Mouse (Mus musculus): Measurements from ENCODE around the gene Ppm1h. TPM values are rescaled to one million over a fixed set of nuclear protein-coding genes. Genes with fewer than 3 reads are reported as not detected.

Ppm1h gene
- total and polyA plus RNA-seq, 3 experiments: 6.9 to 14.9 TPM; not detected in 1

DNA sequence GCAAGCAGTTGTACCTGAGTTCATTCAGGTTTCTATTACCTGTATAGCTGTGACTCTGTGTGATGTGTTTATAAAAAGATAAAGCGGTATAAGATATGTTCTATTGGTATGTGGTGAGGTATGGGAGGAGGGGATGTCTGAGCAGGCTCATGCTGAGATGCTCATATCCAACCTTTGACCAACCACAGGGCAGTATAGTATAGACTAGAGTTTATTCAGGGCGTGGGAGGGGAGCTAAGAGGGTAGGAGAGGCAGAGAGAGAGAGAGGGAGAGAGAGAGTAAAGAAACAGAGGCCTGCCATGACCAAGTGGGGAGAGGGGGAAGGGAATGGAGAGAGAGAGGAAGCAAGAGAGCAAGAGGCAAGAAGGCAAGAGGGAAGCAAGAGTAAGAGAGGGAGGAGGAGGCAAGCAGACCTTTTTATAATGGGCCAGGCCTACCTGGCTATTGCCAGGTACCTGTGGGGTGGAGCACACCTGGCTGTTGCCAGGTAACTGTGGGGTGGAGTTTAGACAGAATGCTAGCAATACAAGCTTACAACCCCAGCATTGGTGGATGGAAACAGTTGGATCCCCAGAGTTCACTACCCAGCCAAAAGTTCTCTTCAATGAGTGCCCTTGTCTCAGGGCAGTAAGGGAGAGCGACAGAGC, 192.4 kb downstream of the Ppm1h start:
- H3K4me1 ChIP-seq (ENCODE audit: control insufficient read depth in 1 of 2, insufficient read depth in 2 of 2, low read length in 2 of 2): peaks cover 0 to 4% of the 10 kb centered on the region in 2 experiments; a peak in 1 of 4 replicates
- H3K27me3 ChIP-seq (ENCODE audit: control insufficient read depth in 1 of 2, insufficient read depth in 2 of 2, low read length in 2 of 2): no peaks in the 10 kb centered on the region
- TF ChIP-seq TAL1 (IDR thresholded peaks at IDR 0.05; ENCODE audit: low read length): no peak
- no peak for TF ChIP-seq ZMIZ1 (IDR thresholded peaks at IDR 0.05; ENCODE audit: low read depth, low read length)
- no peak for TF ChIP-seq MAFK (IDR thresholded peaks at IDR 0.05; ENCODE audit: borderline replicate concordance, low read depth, low read length)
- no peak for TF ChIP-seq TBP (IDR thresholded peaks at IDR 0.05; ENCODE audit: low read depth, low read length)
- TF ChIP-seq MYC (IDR thresholded peaks at IDR 0.05; ENCODE audit: low read depth, low read length): no peak
- TF ChIP-seq BHLHE40 (IDR thresholded peaks at IDR 0.05; ENCODE audit: borderline replicate concordance, low read depth, low read length): no peak
- no peak for TF ChIP-seq GATA1 (IDR thresholded peaks at IDR 0.05; ENCODE audit: low read depth, low read length)
- no peak for TF ChIP-seq NELFE (IDR thresholded peaks at IDR 0.05; ENCODE audit: low read depth, low read length)
- no peak for TF ChIP-seq SIN3A (IDR thresholded peaks at IDR 0.05; ENCODE audit: low read length)
- TF ChIP-seq MAZ (IDR thresholded peaks at IDR 0.05; ENCODE audit: low read depth, low read length): no peak
- no peak for TF ChIP-seq NRF1 (IDR thresholded peaks at IDR 0.05; ENCODE audit: insufficient read depth, low read depth, low read length, poor library complexity, severe bottlenecking)
- TF ChIP-seq CTCF (IDR thresholded peaks at IDR 0.05 in 2 of 3, conservative IDR thresholded peaks at IDR 0.05 in 1 of 3; ENCODE audit: control insufficient read depth in 1 of 3, insufficient read depth in 1 of 3, low read depth in 2 of 3, low read length in 3 of 3, poor library complexity in 1 of 3, severe bottlenecking in 1 of 3): no peak
- no peak for TF ChIP-seq E2F4 (IDR thresholded peaks at IDR 0.05; ENCODE audit: borderline replicate concordance, low read depth, low read length)
- TF ChIP-seq USF1 (IDR thresholded peaks at IDR 0.05; ENCODE audit: low read depth, low read length): no peak
- no peak for TF ChIP-seq KAT2A (conservative IDR thresholded peaks at IDR 0.05; ENCODE audit: low read depth, low read length)
- no peaks in the 10 kb centered on the region; a peak in 1 of 4 replicates for H3K36me3 ChIP-seq (ENCODE audit: control insufficient read depth in 1 of 2, insufficient read depth in 2 of 2, low read length in 2 of 2)
- no peaks in the 10 kb centered on the region for H3K9me3 ChIP-seq (replicated peaks; ENCODE audit: insufficient read depth, low read length)
- no peaks in the 10 kb centered on the region for H3K79me2 ChIP-seq (ENCODE audit: control insufficient read depth, insufficient read depth, low read length, poor library complexity)
- no peak for DNase-seq (ENCODE audit: low read depth, low spot score)
- no peak overlapping the region for H3K27ac ChIP-seq (ENCODE audit: control insufficient read depth, low read depth, low read length)
- H3K4me3 ChIP-seq (ENCODE audit: control insufficient read depth in 1 of 2, insufficient read depth in 1 of 2, low read depth in 2 of 2, low read length in 2 of 2): no peak overlapping the region
- no peak overlapping the region for H3K9ac ChIP-seq (ENCODE audit: control insufficient read depth, low read depth, low read length, poor library complexity, severe bottlenecking)

DNA sequence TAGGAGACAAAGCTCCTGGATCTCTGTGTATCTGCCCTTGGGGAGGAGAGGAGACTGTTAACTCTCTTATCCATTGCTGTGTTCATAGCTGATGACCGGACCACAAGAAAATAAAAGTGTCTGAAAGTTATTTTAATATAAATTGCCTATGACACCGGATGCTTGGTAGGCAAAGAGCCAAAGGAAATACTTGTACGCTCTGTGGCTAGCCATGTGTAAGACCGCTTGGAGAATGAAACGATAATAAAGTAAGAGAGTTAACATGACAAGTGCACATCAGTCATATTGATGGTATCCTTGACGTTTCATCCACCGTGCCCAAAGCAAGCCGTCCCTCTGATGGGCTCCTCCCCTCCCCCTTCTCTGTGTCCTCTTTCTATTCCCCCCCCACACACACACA, 194.2 kb downstream of the Ppm1h start:
- H3K79me2 ChIP-seq (ENCODE audit: control insufficient read depth, insufficient read depth, low read length, poor library complexity): no peaks in the 10 kb centered on the region
- H3K27ac ChIP-seq (ENCODE audit: control insufficient read depth, low read depth, low read length): no peak overlapping the region
- H3K4me3 ChIP-seq (ENCODE audit: control insufficient read depth in 1 of 2, insufficient read depth in 1 of 2, low read depth in 2 of 2, low read length in 2 of 2): no peak overlapping the region
- H3K4me1 ChIP-seq (ENCODE audit: control insufficient read depth in 1 of 2, insufficient read depth in 2 of 2, low read length in 2 of 2): peaks cover 0 to 4% of the 10 kb centered on the region in 2 experiments; a peak in 1 of 4 replicates
- H3K27me3 ChIP-seq (ENCODE audit: control insufficient read depth in 1 of 2, insufficient read depth in 2 of 2, low read length in 2 of 2): no peaks in the 10 kb centered on the region
- H3K9ac ChIP-seq (ENCODE audit: control insufficient read depth, low read depth, low read length, poor library complexity, severe bottlenecking): no peak overlapping the region
- TF ChIP-seq EP300 (IDR thresholded peaks at IDR 0.05; ENCODE audit: low read depth in 1 of 2, low read length in 2 of 2) (no peak), GATA1 (IDR thresholded peaks at IDR 0.05; ENCODE audit: low read depth, low read length) (no peak), BHLHE40 (IDR thresholded peaks at IDR 0.05; ENCODE audit: borderline replicate concordance, low read depth, low read length) (no peak), GABPA (IDR thresholded peaks at IDR 0.05; ENCODE audit: low read depth, low read length) (no peak), POLR2AphosphoS2 (IDR thresholded peaks at IDR 0.05; ENCODE audit: low read length) (no peak), ZMIZ1 (IDR thresholded peaks at IDR 0.05; ENCODE audit: low read depth, low read length) (no peak), MAZ (IDR thresholded peaks at IDR 0.05; ENCODE audit: low read depth, low read length) (no peak), MYC (IDR thresholded peaks at IDR 0.05; ENCODE audit: low read depth, low read length) (no peak), USF1 (IDR thresholded peaks at IDR 0.05; ENCODE audit: low read depth, low read length) (no peak), ETS1 (IDR thresholded peaks at IDR 0.05; ENCODE audit: low read depth, low read length) (no peak)
- DNase-seq (ENCODE audit: low read depth, low spot score): no peak
- no peaks in the 10 kb centered on the region; a peak in 1 of 4 replicates for H3K36me3 ChIP-seq (ENCODE audit: control insufficient read depth in 1 of 2, insufficient read depth in 2 of 2, low read length in 2 of 2)
- no peaks in the 10 kb centered on the region for H3K9me3 ChIP-seq (replicated peaks; ENCODE audit: insufficient read depth, low read length)
